Mouse (Mus musculus) C2C12 (cell line): Measurements from ENCODE around the gene Spns2.

Experiments used
- CTCF ChIP-seq: IDR thresholded peaks from one replicate; pipeline ENCODE4 v1.5.1; 2011; ENCODE audit not compliant: control insufficient read depth, insufficient read depth, insufficient read length
- USF1 ChIP-seq: IDR thresholded peaks from one replicate; pipeline ENCODE4 v1.6.1; 2011; ENCODE audit warnings: low read depth, mild to moderate bottlenecking, control low read depth, moderate library complexity

DNA sequence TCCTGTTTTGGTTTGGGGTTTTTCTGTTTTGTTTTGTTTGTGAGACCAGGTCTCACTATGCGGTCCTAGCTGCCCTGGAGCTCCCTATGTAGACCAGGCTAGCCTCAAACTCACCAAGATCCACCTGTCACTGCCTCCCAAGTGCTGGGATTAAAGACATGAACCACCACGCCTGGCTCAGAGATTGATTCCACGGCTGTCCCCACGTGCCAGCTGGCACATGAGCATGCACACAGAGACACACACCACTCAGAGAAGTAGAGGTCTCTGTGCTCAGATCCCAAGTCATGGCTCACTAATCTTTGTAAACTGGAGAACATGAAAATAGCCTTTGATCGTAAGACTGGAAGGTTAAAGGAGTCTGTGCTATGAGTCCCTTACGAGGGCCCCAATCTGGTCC is 70.7 kb downstream of the Spns2 start:
- TF ChIP-seq USF1 (no peak), CTCF (no peak)
